Mouse (Mus musculus) macrophage (primary cell): Measurements from ENCODE around the gene Nuak2. TPM values are rescaled to one million over a fixed set of nuclear protein-coding genes. Genes with fewer than 3 reads are reported as not detected.

Experiments
- H3K27ac ChIP-seq: fragments of 350-480 bp; formaldehyde crosslinking; 2 replicates; pipeline ENCODE4 v1.9.0; 2021
- H3K36me3 ChIP-seq: fragments of 350-480 bp; formaldehyde crosslinking; 2 replicates; pipeline ENCODE4 v1.9.0; 2021; ENCODE audit errors: inconsistent target
- H3K4me3 ChIP-seq: fragments of 350-480 bp; formaldehyde crosslinking; 2 replicates; pipeline ENCODE4 v1.9.0; 2021; ENCODE audit errors: inconsistent target
- H3K79me2 ChIP-seq: fragments of 350-480 bp; formaldehyde crosslinking; 2 replicates; pipeline ENCODE4 v1.9.0; 2021; ENCODE audit errors: inconsistent target
- whole genome bisulfite sequencing: methylation state at CpG from one replicate; pipeline ENCODE4 v1.1.7; 2026; ENCODE audit warnings: inconsistent platforms; ENCODE audit not compliant: missing documents; 5-methylcytosine and 5-hydroxymethylcytosine counted together
- polyA plus RNA-seq: library from polyadenylated mRNA; stranded (reverse); fragments of 250-400 nt; gene quantifications from 3 replicates; pipeline ENCODE4 v1.2.4, GENCODE M21; 2018; ENCODE audit warnings: inconsistent platforms

Gene Nuak2
- polyA plus RNA-seq, 1 experiment from 2014 or later, result 12.2 TPM

- 90% methylated on average over 7 of the region's 7 CpGs for WGBS
- H3K79me2 ChIP-seq, result no peaks in the 10 kb centered on the region
- H3K4me3 ChIP-seq, result no peak overlapping the region
- H3K36me3 ChIP-seq, result no peaks in the 10 kb centered on the region
- no peak overlapping the region for H3K27ac ChIP-seq
Measured at GRCm38 (mm10) chr1:132377055-132377365, 61.1 kb downstream of the Nuak2 start.

DNA sequence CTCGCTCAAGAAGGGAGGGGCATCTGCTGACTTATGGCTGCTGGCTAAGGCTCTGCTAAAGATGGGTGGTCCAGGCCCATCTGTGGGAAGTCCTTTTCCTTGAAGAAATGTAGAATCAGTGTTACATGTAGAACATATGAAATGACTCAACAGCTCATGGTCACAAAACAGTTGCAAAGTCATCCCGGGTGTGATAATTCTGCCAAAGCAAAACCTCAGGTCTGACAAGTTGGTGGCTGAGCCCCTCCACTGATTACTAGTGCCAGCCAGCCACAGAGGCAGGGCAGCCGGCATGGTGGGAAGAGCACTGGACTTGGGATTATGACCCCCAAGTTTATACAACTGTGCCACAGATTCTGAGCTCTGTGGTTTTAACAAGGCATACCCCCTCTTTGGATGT, 61.9 kb downstream of the Nuak2 start:
- Histone ChIP-seq H3K27ac (no peak overlapping the region), H3K4me3 (no peak overlapping the region), H3K36me3 (no peaks in the 10 kb centered on the region), H3K79me2 (no peaks in the 10 kb centered on the region)
- 54% methylated on average over 3 of the region's 3 CpGs for WGBS

GRCm38 (mm10) chr1:132380550-132381100, 64.7 kb downstream of the Nuak2 start:
- no peak overlapping the region for H3K27ac ChIP-seq
- H3K4me3 ChIP-seq, result no peak overlapping the region
- 89% methylated on average over 26 of the region's 27 CpGs for WGBS
- H3K79me2 ChIP-seq, result no peaks in the 10 kb centered on the region
- H3K36me3 ChIP-seq, result no peaks in the 10 kb centered on the region

DNA sequence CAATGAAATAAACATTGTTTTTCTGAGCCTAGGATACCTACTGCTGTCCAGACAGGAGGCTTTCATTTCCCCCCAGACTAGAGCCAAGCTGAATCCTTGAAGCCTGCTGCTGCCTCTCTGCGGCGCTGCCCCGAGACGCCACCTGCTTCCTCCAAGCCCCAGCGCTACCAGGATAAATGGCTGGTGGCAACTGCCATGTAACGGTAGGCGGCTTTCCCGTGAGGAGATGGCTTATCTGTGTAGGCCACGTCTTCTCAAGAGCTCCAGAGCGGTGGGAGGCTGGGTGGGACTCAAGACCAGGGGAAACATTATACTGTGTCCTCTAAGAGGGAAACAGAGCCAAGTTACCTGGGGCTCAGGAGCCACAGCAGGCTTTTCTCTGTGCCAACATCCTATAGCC, 66.0 kb downstream of the Nuak2 start:
- H3K79me2 ChIP-seq, result no peaks in the 10 kb centered on the region
- 50% methylated on average over 10 of the region's 10 CpGs for WGBS
- no peaks in the 10 kb centered on the region for H3K36me3 ChIP-seq
- no peak overlapping the region for H3K4me3 ChIP-seq
- no peak overlapping the region for H3K27ac ChIP-seq

Other genes starting within 250 kb of the Nuak2 start
- gene Mfsd4a, start 248.1 kb upstream of the Nuak2 start, polyA plus RNA-seq, result 0.13 TPM in 1 of 3 replicates, not detected in the others
- gene Cdk18, start 176.4 kb upstream of the Nuak2 start, polyA plus RNA-seq, result 71.8 to 165 TPM (median 102 TPM) in 3 replicates
- not detected in 3 replicates for gene Lemd1, start 124.7 kb upstream of the Nuak2 start, polyA plus RNA-seq
- not detected in 3 replicates for gene AC124108.1, start 124.7 kb upstream of the Nuak2 start, polyA plus RNA-seq
- not detected in 3 replicates for gene Gm10188, start 86.4 kb upstream of the Nuak2 start, polyA plus RNA-seq
- gene Klhdc8a, start 17.5 kb upstream of the Nuak2 start, polyA plus RNA-seq, result not detected in 3 replicates
- 2.6 to 6.5 TPM (median 2.9 TPM) in 3 replicates for gene Tmcc2, start 75.2 kb downstream of the Nuak2 start, polyA plus RNA-seq
- gene Dstyk, start 101.4 kb downstream of the Nuak2 start, polyA plus RNA-seq, result 9.6 to 14.6 TPM (median 10.1 TPM) in 3 replicates
- 31.0 to 43.9 TPM (median 43.1 TPM) in 3 replicates for gene Rbbp5, start 161.2 kb downstream of the Nuak2 start, polyA plus RNA-seq
- 4.3 to 7.6 TPM (median 5.6 TPM) in 3 replicates for gene Tmem81, start 190.1 kb downstream of the Nuak2 start, polyA plus RNA-seq
- not detected in 3 replicates for gene Cntn2, start 227.1 kb downstream of the Nuak2 start, polyA plus RNA-seq